Mouse (Mus musculus) ES-E14 (cell line): ENCODE results near the gene Efhc2.

Experiments
- CHD2 ChIP-seq: IDR thresholded peaks from 2 replicates; pipeline ENCODE4 v1.6.1; 2014; ENCODE audit warnings: mild to moderate bottlenecking, low read depth, low read length, inconsistent platforms
- HCFC1 ChIP-seq: IDR thresholded peaks from 2 replicates; pipeline ENCODE4 v1.6.1; 2012; ENCODE audit warnings: low read length, inconsistent platforms, borderline replicate concordance; ENCODE audit not compliant: insufficient read depth
- MAFK ChIP-seq: IDR thresholded peaks from 2 replicates; pipeline ENCODE4 v1.6.1; 2014; ENCODE audit warnings: mild to moderate bottlenecking, low read depth, low read length, inconsistent platforms; ENCODE audit not compliant: insufficient read depth
- ZC3H11A ChIP-seq: IDR thresholded peaks from 2 replicates; pipeline ENCODE4 v1.6.1; 2012; ENCODE audit warnings: low read depth, mild to moderate bottlenecking, inconsistent platforms, low read length, borderline replicate concordance
- ZNF384 ChIP-seq: IDR thresholded peaks from 2 replicates; pipeline ENCODE4 v1.6.1; 2012; ENCODE audit warnings: low read depth, low read length, inconsistent platforms

- no peak for TF ChIP-seq HCFC1
- TF ChIP-seq ZNF384 = no peak
- TF ChIP-seq ZC3H11A = no peak
- no peak for TF ChIP-seq MAFK
- TF ChIP-seq CHD2 = no peak
Observed at GRCm38 (mm10) chrX:17217451-17217850, 101.7 kb downstream of the Efhc2 start.
